Mouse (Mus musculus): ENCODE measurements around the gene Birc3.

- TF ChIP-seq CTCF (IDR thresholded peaks at IDR 0.05; ENCODE audit: borderline replicate concordance, control insufficient read depth, extremely low read depth, insufficient read depth, low read length, poor library complexity), result no peak
- TF ChIP-seq POLR2A (IDR thresholded peaks at IDR 0.05; ENCODE audit: control insufficient read depth, extremely low read depth, insufficient read depth, low read length, poor library complexity), result no peak
Measured at GRCm38 (mm10) chr9:7903262-7903661, 30.3 kb upstream of the Birc3 start.

Data from thymus, adult 2 months (tissue).